Mouse (Mus musculus): ENCODE data around the gene Ntf3. TPM values are rescaled to one million over a fixed set of nuclear protein-coding genes. Genes with fewer than 3 reads are reported as not detected.

Ntf3 gene
- total and polyA plus RNA-seq, 2 experiments from 2014 or later: 2.3 to 3.4 TPM

GRCm38 (mm10) chr6:126106798-126107173, 59.9 kb downstream of the Ntf3 start:
- ATAC-seq (ENCODE audit: low FRiP score) (no peak), DNase-seq (ENCODE audit: low spot score) (no peak)
- H3K9ac ChIP-seq (replicated peaks; ENCODE audit: low read length, poor library complexity, severe bottlenecking): no peak overlapping the region
- no peak overlapping the region for H3K27ac ChIP-seq (ENCODE audit: low read depth, low read length)
- no peak overlapping the region for H3K4me2 ChIP-seq (ENCODE audit: low read depth, low read length, poor library complexity, severe bottlenecking)
- H3K4me3 ChIP-seq (ENCODE audit: low read depth, low read length): no peak overlapping the region
- 81% methylated on average over 2 of the region's 2 CpGs for WGBS
- H3K9me3 ChIP-seq (ENCODE audit: low read length): no peaks in the 10 kb centered on the region
- H3K27me3 ChIP-seq (ENCODE audit: insufficient read depth, low read length): no peaks in the 10 kb centered on the region
- H3K4me1 ChIP-seq (ENCODE audit: insufficient read depth, low read length): no peaks in the 10 kb centered on the region
- no peak for TF ChIP-seq CTCF (IDR thresholded peaks at IDR 0.05)
- no peaks in the 10 kb centered on the region for H3K36me3 ChIP-seq (ENCODE audit: insufficient read depth, low read length)

- TF ChIP-seq CTCF (IDR thresholded peaks at IDR 0.05): no peak
- H3K4me2 ChIP-seq (ENCODE audit: low read depth, low read length, poor library complexity, severe bottlenecking): no peak overlapping the region
- no peaks in the 10 kb centered on the region for H3K4me1 ChIP-seq (ENCODE audit: insufficient read depth, low read length)
- H3K27ac ChIP-seq (ENCODE audit: low read depth, low read length): no peak overlapping the region
- H3K9ac ChIP-seq (replicated peaks; ENCODE audit: low read length, poor library complexity, severe bottlenecking): no peak overlapping the region
- peak; percentile 16; the same call in 1 of the 2 replicates for ATAC-seq (ENCODE audit: low FRiP score)
- DNase-seq (ENCODE audit: low spot score): peak; percentile 72
- no peak overlapping the region for H3K4me3 ChIP-seq (ENCODE audit: low read depth, low read length)
- H3K36me3 ChIP-seq (ENCODE audit: insufficient read depth, low read length): no peaks in the 10 kb centered on the region
- H3K9me3 ChIP-seq (ENCODE audit: low read length): no peaks in the 10 kb centered on the region
- H3K27me3 ChIP-seq (ENCODE audit: insufficient read depth, low read length): no peaks in the 10 kb centered on the region
- WGBS: 76% methylated on average over 7 of the region's 7 CpGs
Measured at GRCm38 (mm10) chr6:126106051-126106797, 60.5 kb downstream of the Ntf3 start.

GRCm38 (mm10) chr6:126105083-126105740, 61.5 kb downstream of the Ntf3 start:
- Histone ChIP-seq H3K27ac (ENCODE audit: low read depth, low read length) (no peak overlapping the region), H3K4me1 (ENCODE audit: insufficient read depth, low read length) (no peaks in the 10 kb centered on the region), H3K4me3 (ENCODE audit: low read depth, low read length) (no peak overlapping the region), H3K27me3 (ENCODE audit: insufficient read depth, low read length) (no peaks in the 10 kb centered on the region), H3K4me2 (ENCODE audit: low read depth, low read length, poor library complexity, severe bottlenecking) (no peak overlapping the region), H3K36me3 (ENCODE audit: insufficient read depth, low read length) (no peaks in the 10 kb centered on the region), H3K9ac (replicated peaks; ENCODE audit: low read length, poor library complexity, severe bottlenecking) (no peak overlapping the region), H3K9me3 (ENCODE audit: low read length) (no peaks in the 10 kb centered on the region)
- WGBS: 76% methylated on average over 12 of the region's 12 CpGs
- no peak for ATAC-seq (ENCODE audit: low FRiP score)
- TF ChIP-seq CTCF (IDR thresholded peaks at IDR 0.05): no peak
- DNase-seq (ENCODE audit: low spot score): no peak

- H3K27ac ChIP-seq (ENCODE audit: low read depth, low read length): no peak overlapping the region
- no peak overlapping the region for H3K9ac ChIP-seq (replicated peaks; ENCODE audit: low read length, poor library complexity, severe bottlenecking)
- H3K9me3 ChIP-seq (ENCODE audit: low read length): no peaks in the 10 kb centered on the region
- DNase-seq (ENCODE audit: low spot score) (no peak), ATAC-seq (ENCODE audit: low FRiP score) (no peak)
- TF ChIP-seq CTCF (IDR thresholded peaks at IDR 0.05): no peak
- no peak overlapping the region for H3K4me2 ChIP-seq (ENCODE audit: low read depth, low read length, poor library complexity, severe bottlenecking)
- no peak overlapping the region for H3K4me3 ChIP-seq (ENCODE audit: low read depth, low read length)
- no peaks in the 10 kb centered on the region for H3K27me3 ChIP-seq (ENCODE audit: insufficient read depth, low read length)
- no peaks in the 10 kb centered on the region for H3K36me3 ChIP-seq (ENCODE audit: insufficient read depth, low read length)
- 69% methylated on average over 6 of the region's 6 CpGs for WGBS
- H3K4me1 ChIP-seq (ENCODE audit: insufficient read depth, low read length): no peaks in the 10 kb centered on the region
Measured at GRCm38 (mm10) chr6:126102571-126102970, 64.1 kb downstream of the Ntf3 start.

GRCm38 (mm10) chr6:126102007-126102406, 64.7 kb downstream of the Ntf3 start:
- ATAC-seq (ENCODE audit: low FRiP score) (no peak), DNase-seq (ENCODE audit: low spot score) (no peak)
- WGBS: 90% methylated on average over 11 of the region's 11 CpGs
- Histone ChIP-seq H3K4me2 (ENCODE audit: low read depth, low read length, poor library complexity, severe bottlenecking) (no peak overlapping the region), H3K27me3 (ENCODE audit: insufficient read depth, low read length) (no peaks in the 10 kb centered on the region), H3K27ac (ENCODE audit: low read depth, low read length) (no peak overlapping the region), H3K4me3 (ENCODE audit: low read depth, low read length) (no peak overlapping the region), H3K9me3 (ENCODE audit: low read length) (no peaks in the 10 kb centered on the region), H3K36me3 (ENCODE audit: insufficient read depth, low read length) (no peaks in the 10 kb centered on the region), H3K4me1 (ENCODE audit: insufficient read depth, low read length) (no peaks in the 10 kb centered on the region), H3K9ac (replicated peaks; ENCODE audit: low read length, poor library complexity, severe bottlenecking) (no peak overlapping the region)
- no peak for TF ChIP-seq CTCF (IDR thresholded peaks at IDR 0.05)

GRCm38 (mm10) chr6:126100579-126100978, 66.1 kb downstream of the Ntf3 start:
- H3K9me3 ChIP-seq (ENCODE audit: low read length): no peaks in the 10 kb centered on the region
- DNase-seq (ENCODE audit: low spot score) (no peak), ATAC-seq (ENCODE audit: low FRiP score) (no peak)
- no peak overlapping the region for H3K27ac ChIP-seq (ENCODE audit: low read depth, low read length)
- WGBS: 100% methylated on average over 1 of the region's 1 CpGs
- no peaks in the 10 kb centered on the region for H3K27me3 ChIP-seq (ENCODE audit: insufficient read depth, low read length)
- H3K4me2 ChIP-seq (ENCODE audit: low read depth, low read length, poor library complexity, severe bottlenecking): no peak overlapping the region
- no peak overlapping the region for H3K4me3 ChIP-seq (ENCODE audit: low read depth, low read length)
- no peak for TF ChIP-seq CTCF (IDR thresholded peaks at IDR 0.05)
- H3K36me3 ChIP-seq (ENCODE audit: insufficient read depth, low read length): no peaks in the 10 kb centered on the region
- H3K9ac ChIP-seq (replicated peaks; ENCODE audit: low read length, poor library complexity, severe bottlenecking): no peak overlapping the region
- H3K4me1 ChIP-seq (ENCODE audit: insufficient read depth, low read length): no peaks in the 10 kb centered on the region; the same call in 1 of the 2 replicates

Measured in midbrain, postnatal 0 days (tissue).